Mouse (Mus musculus): ENCODE data around the gene Catspere2.
"Not testable (repeated sequence)": the region's sequence is repeated elsewhere in the genome, so short reads cannot be mapped to it uniquely, and the experiment has no call there.

GRCm38 (mm10) chr1:178097865-178098264, 114.6 kb downstream of the Catspere2 start:
- not testable (repeated sequence) for TF ChIP-seq CTCF (IDR thresholded peaks at IDR 0.05; ENCODE audit: low read depth, low read length); POLR2A (IDR thresholded peaks at IDR 0.05; ENCODE audit: insufficient read depth, low read length)
